Mouse (Mus musculus) ES-Bruce4 (cell line): ENCODE measurements around the gene Rassf7. TPM values are rescaled to one million over a fixed set of nuclear protein-coding genes. Genes with fewer than 3 reads are reported as not detected.

ENCODE experiments used
- H3K27ac ChIP-seq: 2 replicates; pipeline ENCODE4 v1.5.1; 2012; ENCODE audit warnings: low read length, inconsistent platforms; ENCODE audit not compliant: insufficient read depth
- H3K27me3 ChIP-seq: 2 replicates; pipeline ENCODE4 v1.6.1; 2012; ENCODE audit warnings: mild to moderate bottlenecking, low read length, inconsistent platforms; ENCODE audit not compliant: control insufficient read depth, poor library complexity, insufficient read depth, severe bottlenecking
- H3K36me3 ChIP-seq: 2 replicates; pipeline ENCODE4 v1.6.1; 2012; ENCODE audit warnings: inconsistent platforms, mild to moderate bottlenecking, low read length, moderate library complexity; ENCODE audit not compliant: control insufficient read depth, poor library complexity, insufficient read depth, severe bottlenecking
- H3K4me1 ChIP-seq: one replicate; pipeline ENCODE4 v1.8.1; 2011; ENCODE audit warnings: low read length; ENCODE audit not compliant: control insufficient read depth, insufficient read depth
- H3K4me3 ChIP-seq: 2 replicates; pipeline ENCODE4 v1.5.1; 2011; ENCODE audit warnings: low read depth, mild to moderate bottlenecking, low read length
- H3K9ac ChIP-seq: 2 replicates; pipeline ENCODE4 v1.6.1; 2012; ENCODE audit warnings: low read depth, mild to moderate bottlenecking, inconsistent platforms; ENCODE audit not compliant: poor library complexity, severe bottlenecking
- H3K9me3 ChIP-seq: replicated peaks from 2 replicates; pipeline ENCODE4 v1.6.1; 2012; ENCODE audit warnings: mild to moderate bottlenecking, low read length, inconsistent platforms; ENCODE audit not compliant: control insufficient read depth, poor library complexity, insufficient read depth, severe bottlenecking
- CTCF ChIP-seq: IDR thresholded peaks from one replicate; pipeline ENCODE4 v1.8.1; 2011; ENCODE audit warnings: low read depth, low read length
- EP300 ChIP-seq: IDR thresholded peaks from 2 replicates; pipeline ENCODE4 v1.6.1; 2011; ENCODE audit warnings: low read depth, low read length; ENCODE audit not compliant: insufficient read depth
- POLR2A ChIP-seq: IDR thresholded peaks from one replicate; pipeline ENCODE4 v1.8.1; 2011; ENCODE audit warnings: low read length; ENCODE audit not compliant: insufficient read depth
- polyA plus RNA-seq: library from polyadenylated mRNA; stranded (reverse); fragments of >200 nt; gene quantifications from 2 replicates; pipeline ENCODE4 v1.2.4, GENCODE M21; 2011; ENCODE audit warnings: low read depth; ENCODE audit not compliant: missing spikeins, insufficient read depth, insufficient read length

Gene Rassf7
- polyA plus RNA-seq, 1 experiment = 29.6 TPM

DNA sequence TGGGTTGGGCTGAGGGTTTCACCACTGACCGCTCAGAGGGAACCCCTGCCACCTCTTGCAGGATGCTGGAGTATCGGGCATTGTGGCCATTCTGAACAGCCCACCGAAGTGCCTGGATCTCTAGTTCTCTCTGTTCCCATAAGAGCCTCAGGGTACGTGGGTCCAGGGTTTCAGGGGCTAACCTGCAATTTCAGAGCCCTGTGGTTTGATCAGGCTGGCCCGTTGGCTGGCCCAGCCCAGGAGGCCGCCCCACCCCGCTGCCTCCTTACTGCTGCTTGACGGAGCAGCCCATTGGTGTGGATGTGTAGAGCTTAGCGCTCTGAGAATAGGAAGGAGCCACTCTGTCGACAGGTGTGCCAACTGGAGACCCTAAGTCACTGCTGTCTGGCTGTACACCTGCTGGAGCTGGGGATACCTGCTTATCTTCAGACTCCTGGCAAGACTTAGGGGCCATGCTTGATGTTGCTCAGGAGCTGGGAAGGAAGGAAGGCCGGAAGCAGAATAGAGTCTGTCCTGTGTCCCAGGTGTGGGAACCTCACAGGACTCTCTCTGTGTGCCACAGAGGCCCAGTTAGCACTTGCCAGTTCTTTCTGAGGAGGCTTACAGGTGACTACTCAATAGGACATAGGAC lies 1.9 kb upstream of the Rassf7 start, which contains the start of gene Lmntd2:
Gene Lmntd2 (minus strand): TSS at position 476 of the 631 bp plus-strand sequence.
- peak within 1 kb of the TSS; percentile 28 for H3K9ac ChIP-seq
- H3K4me3 ChIP-seq = peak within 1 kb of the TSS; percentile 60
- H3K9me3 ChIP-seq = no peaks in the 10 kb centered on the region
- 0 out of 2 replicates have a peak, but pooled peaks cover 3% of the 10 kb centered on the region for H3K36me3 ChIP-seq
- peak within 1 kb of the TSS; percentile 86 for H3K27ac ChIP-seq
- peaks cover 7% of the 10 kb centered on the region for H3K4me1 ChIP-seq
- TF ChIP-seq CTCF (no peak), POLR2A (no peak), EP300 (no peak)
- no peaks in the 10 kb centered on the region for H3K27me3 ChIP-seq

DNA sequence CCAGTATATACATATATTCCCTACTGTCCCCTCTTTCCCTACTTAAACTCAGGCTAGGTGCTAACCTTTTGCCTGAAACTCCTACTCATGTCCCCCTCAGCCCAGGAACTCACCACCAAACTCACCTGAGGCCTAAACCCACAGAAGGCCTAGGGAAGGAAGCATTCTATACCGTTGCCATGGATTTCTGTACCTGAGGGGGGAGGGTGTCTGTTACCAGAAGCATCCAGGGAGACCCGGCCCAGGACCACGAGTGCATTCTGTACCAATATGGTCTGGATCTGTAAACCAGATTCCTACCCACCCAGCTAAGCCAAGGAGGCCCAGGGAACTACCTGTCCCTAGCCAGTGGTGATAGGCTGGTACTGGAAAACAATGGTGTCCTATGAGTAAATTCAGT lies 1.4 kb upstream of the Rassf7 start:
- peaks cover 7% of the 10 kb centered on the region for H3K4me1 ChIP-seq
- TF ChIP-seq EP300 = no peak
- no peak for TF ChIP-seq POLR2A
- no peak for TF ChIP-seq CTCF
- no peak overlapping the region for H3K4me3 ChIP-seq

DNA sequence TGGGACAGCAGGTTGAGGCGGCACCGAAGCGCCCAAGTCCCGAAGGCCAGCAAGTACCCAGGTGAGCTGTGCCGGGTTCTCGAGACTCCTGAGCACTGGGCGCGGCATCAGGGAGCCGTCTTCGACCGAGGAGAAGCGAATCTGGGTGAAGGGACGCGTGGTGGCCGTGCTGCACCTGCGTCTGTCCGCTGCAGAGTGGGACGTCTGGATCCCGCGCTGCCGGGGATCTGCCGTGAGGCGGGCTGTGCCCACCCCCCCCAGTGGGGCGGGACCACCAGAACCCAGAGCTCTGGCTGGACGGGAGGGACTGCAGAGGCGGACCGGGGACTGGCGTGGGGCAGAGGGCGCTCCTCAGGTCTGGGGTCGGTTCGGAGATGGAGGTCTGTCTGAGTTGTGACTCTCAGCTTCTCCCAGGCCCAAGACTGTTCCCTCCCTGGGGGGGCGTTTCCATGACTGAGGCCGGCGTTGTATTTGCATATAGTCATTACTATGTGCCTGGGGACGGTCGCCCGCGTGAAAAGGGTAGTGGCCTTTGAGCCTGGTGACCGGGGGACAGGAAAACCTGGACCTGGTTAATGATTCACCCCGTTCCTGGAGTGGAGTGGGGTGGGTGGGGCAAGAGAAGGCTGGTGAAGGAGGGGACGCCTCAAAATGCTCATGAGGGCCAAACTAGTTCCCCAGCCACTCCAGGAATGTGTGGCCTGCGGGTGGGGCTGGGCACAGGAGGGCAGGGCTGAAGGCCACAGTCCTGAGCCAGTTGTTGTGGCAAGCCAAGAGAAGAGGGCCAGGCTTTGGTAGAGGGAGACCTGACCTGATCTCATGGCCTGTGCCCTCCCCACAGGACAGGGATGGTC lies 447 bp downstream of the Rassf7 start:
- Histone ChIP-seq H3K4me3 (peak overlapping the region; percentile 90), H3K36me3 (0 out of 2 replicates have a peak, but pooled peaks cover 5% of the 10 kb centered on the region), H3K9ac (peak overlapping the region; percentile 50), H3K27me3 (no peaks in the 10 kb centered on the region), H3K27ac (peak overlapping the region; percentile 37; the same call in 1 of the 2 replicates), H3K4me1 (peaks cover 10% of the 10 kb centered on the region), H3K9me3 (no peaks in the 10 kb centered on the region)
- TF ChIP-seq POLR2A (peak; percentile 22), CTCF (no peak), EP300 (no peak)

More for the DNA sequence above, 1.4 kb upstream of the Rassf7 start:
- Histone ChIP-seq H3K36me3 (0 out of 2 replicates have a peak, but pooled peaks cover 5% of the 10 kb centered on the region), H3K9ac (no peak overlapping the region), H3K27ac (peak overlapping the region; percentile 86), H3K9me3 (no peaks in the 10 kb centered on the region), H3K27me3 (no peaks in the 10 kb centered on the region)

DNA sequence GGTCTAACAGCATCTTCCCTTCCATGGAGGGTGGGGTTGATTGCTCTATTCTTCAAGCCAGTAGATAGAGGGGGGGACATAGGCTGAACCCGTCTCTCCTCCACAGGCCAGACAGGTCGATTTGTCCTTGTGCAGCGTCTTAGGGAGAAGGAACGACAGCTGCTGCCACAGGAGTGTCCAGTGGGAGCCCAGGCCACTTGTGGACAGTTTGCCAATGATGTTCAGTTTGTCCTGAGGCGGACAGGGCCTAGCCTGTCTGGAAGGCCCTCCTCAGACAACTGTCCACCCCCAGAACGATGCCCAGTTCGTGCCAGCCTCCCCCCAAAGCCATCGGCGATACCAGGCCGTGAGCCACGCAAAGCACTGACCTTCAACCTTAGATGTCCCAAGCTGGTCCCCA lies 1.2 kb downstream of the Rassf7 start:
- Histone ChIP-seq H3K4me3 (peak overlapping the region; percentile 90), H3K9ac (0 out of 2 replicates have a peak overlapping the region, but pooled peaks have one; percentile 50), H3K36me3 (0 out of 2 replicates have a peak, but pooled peaks cover 5% of the 10 kb centered on the region), H3K9me3 (no peaks in the 10 kb centered on the region), H3K27me3 (no peaks in the 10 kb centered on the region), H3K4me1 (peaks cover 10% of the 10 kb centered on the region), H3K27ac (no peak overlapping the region)
- TF ChIP-seq POLR2A (no peak), CTCF (no peak), EP300 (no peak)

DNA sequence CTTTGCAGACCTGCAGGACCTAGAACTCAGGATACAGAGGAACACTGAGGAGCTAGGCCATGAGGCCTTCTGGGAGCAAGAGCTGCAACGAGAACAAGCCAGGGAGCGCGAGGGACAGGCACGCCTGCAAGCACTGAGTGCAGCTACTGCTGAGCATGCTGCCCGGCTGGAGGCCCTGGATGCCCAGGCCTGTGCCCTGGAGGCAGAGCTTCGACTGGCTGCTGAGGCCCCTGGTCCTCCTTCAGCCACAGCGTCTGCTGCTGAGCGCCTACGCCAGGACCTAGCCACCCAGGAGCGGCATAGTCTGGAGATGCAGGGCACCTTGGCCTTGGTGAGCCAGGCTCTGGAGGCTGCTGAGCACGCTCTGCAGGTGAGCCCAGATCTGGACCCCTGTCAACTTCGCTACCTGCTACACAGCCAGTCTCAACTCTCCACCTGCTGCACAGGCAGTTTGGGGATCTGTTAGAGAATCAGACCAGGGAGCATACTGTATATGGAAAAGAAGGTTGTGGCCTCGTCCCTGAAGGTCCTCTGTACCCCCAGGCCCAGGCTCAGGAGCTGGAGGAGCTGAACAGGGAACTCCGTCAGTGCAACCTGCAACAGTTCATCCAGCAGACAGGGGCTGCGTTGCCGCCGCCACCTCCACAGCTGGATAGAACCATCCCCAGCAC lies 1.8 kb downstream of the Rassf7 start:
- no peak overlapping the region for H3K27ac ChIP-seq
- TF ChIP-seq CTCF (no peak), POLR2A (no peak), EP300 (no peak)
- H3K27me3 ChIP-seq = no peaks in the 10 kb centered on the region
- peaks cover 10% of the 10 kb centered on the region for H3K4me1 ChIP-seq
- no peak overlapping the region for H3K9ac ChIP-seq
- H3K36me3 ChIP-seq = 0 out of 2 replicates have a peak, but pooled peaks cover 5% of the 10 kb centered on the region
- no peak overlapping the region for H3K4me3 ChIP-seq
- no peaks in the 10 kb centered on the region for H3K9me3 ChIP-seq
